Mouse (Mus musculus) frontal cortex, adult (tissue): ENCODE measurements around the gene Sde2.
"Not testable (repeated sequence)": the region's sequence is repeated elsewhere in the genome, so short reads cannot be mapped to it uniquely, and the experiment has no call there.

Experiments used
- ATAC-seq: cut with Nextera tagmentation; 2 replicates; pipeline ENCODE4 v1.9.2; 2017; ENCODE audit warnings: mild to moderate bottlenecking, moderate library complexity, mixed read lengths; ENCODE audit not compliant: low TSS enrichment

Sde2 gene

GRCm38 (mm10) chr1:180888556-180889042 lies 37.7 kb downstream of the Sde2 start:
- no peak for ATAC-seq

GRCm38 (mm10) chr1:180889172-180889571 lies 38.2 kb downstream of the Sde2 start:
- no peak for ATAC-seq

GRCm38 (mm10) chr1:180889841-180890240 lies 38.9 kb downstream of the Sde2 start:
- no peak for ATAC-seq

GRCm38 (mm10) chr1:180892808-180893207 lies 41.9 kb downstream of the Sde2 start, which contains the start of gene Lefty2:
Gene Lefty2, plus strand, starts transcription at chr1:180893108.
- no peak for ATAC-seq

- not testable (repeated sequence) for ATAC-seq
Measured at GRCm38 (mm10) chr1:180894088-180894987, 43.4 kb downstream of the Sde2 start.

GRCm38 (mm10) chr1:180901107-180901506 lies 50.2 kb downstream of the Sde2 start:
- no peak for ATAC-seq

- no peak for ATAC-seq
Measured at GRCm38 (mm10) chr1:180902915-180903314, 52.0 kb downstream of the Sde2 start.

- no peak for ATAC-seq
Measured at GRCm38 (mm10) chr1:180903666-180904038, 52.7 kb downstream of the Sde2 start.

GRCm38 (mm10) chr1:180904039-180904814 lies 53.3 kb downstream of the Sde2 start, which contains the start of gene Pycr2:
Gene Pycr2, plus strand, starts transcription at chr1:180904293.
- ATAC-seq, result peak; percentile 99

- peak; percentile 18; the same call in 1 of the 2 replicates for ATAC-seq
Measured at GRCm38 (mm10) chr1:180904815-180905080, 53.8 kb downstream of the Sde2 start.

- no peak for ATAC-seq
Measured at GRCm38 (mm10) chr1:180905307-180905706, 54.4 kb downstream of the Sde2 start.

GRCm38 (mm10) chr1:180905876-180906275 lies 54.9 kb downstream of the Sde2 start:
- no peak for ATAC-seq

- no peak for ATAC-seq
Measured at GRCm38 (mm10) chr1:180906461-180907147, 55.7 kb downstream of the Sde2 start.

- ATAC-seq, result peak; percentile 71
Measured at GRCm38 (mm10) chr1:180911138-180911537, 60.2 kb downstream of the Sde2 start.

GRCm38 (mm10) chr1:180911653-180912287 lies 60.8 kb downstream of the Sde2 start:
- no peak for ATAC-seq

GRCm38 (mm10) chr1:180912792-180913191 lies 61.9 kb downstream of the Sde2 start:
- ATAC-seq, result no peak

- ATAC-seq, result no peak
Measured at GRCm38 (mm10) chr1:180913797-180914196, 62.9 kb downstream of the Sde2 start.

GRCm38 (mm10) chr1:180916425-180916824 lies 65.5 kb downstream of the Sde2 start:
- no peak for ATAC-seq

- no peak for ATAC-seq
Measured at GRCm38 (mm10) chr1:180917053-180917452, 66.1 kb downstream of the Sde2 start.
